Mouse (Mus musculus) olfactory bulb, adult 2 months (tissue): Measurements from ENCODE around the gene Adgrl3.

Experiments used
- CTCF ChIP-seq: fragments of 200-500 bp; IDR thresholded peaks from 2 replicates; pipeline ENCODE4 v1.5.1; 2012; ENCODE audit warnings: low read depth, mild to moderate bottlenecking, low read length, moderate library complexity; ENCODE audit not compliant: insufficient read depth
- POLR2A ChIP-seq: fragments of 200-500 bp; IDR thresholded peaks from 2 replicates; pipeline ENCODE4 v1.6.1; 2012; ENCODE audit warnings: mild to moderate bottlenecking, low read depth, low read length, moderate library complexity; ENCODE audit not compliant: insufficient read depth

DNA sequence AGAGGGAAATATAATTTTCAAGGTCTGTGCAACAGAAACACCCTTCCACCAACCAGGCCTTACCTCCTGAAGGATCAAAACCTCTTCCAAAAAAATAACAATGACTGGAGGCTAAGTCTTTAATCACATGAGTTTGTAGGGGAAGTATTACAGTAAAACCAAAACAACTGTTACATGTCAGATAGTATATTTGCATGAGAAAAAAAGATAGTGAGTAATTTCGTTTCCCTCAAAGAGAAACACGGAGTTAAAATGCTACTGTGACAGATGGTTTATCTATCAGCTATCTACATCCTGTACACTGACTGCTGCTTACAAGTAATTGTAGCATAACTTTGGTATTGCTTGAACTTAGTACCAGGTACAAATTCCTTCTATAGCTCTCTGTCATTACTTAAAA lies 616.2 kb downstream of the Adgrl3 start:
- TF ChIP-seq CTCF (no peak), POLR2A (no peak)
